Mouse (Mus musculus): ENCODE data around the gene Drd4. TPM values are rescaled to one million over a fixed set of nuclear protein-coding genes. Genes with fewer than 3 reads are reported as not detected.
A peak's percentile ranks its signal among the peaks of the same experiment; 100 is the strongest.

The Drd4 gene
- polyA plus RNA-seq, 1 experiment from 2014 or later = 1.0 TPM

DNA sequence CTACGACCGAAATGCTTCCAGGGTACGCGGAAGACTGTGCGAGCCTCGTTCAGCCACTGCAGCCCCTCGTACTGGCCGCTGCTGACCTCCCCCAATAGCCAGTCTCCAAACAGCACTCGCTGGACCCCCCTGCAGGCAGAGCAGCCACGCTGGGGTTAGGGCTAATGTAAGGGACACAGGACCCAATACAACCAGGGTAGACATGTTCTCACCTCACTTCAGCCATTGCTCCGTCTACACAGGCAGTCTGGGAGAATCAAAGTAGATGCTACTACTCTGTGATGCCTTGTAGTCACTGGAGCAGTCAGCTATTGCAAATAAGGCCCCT lies 26.4 kb upstream of the Drd4 start:
- 33% methylated on average over 11 of the region's 11 CpGs for WGBS
- Histone ChIP-seq H3K27me3 (ENCODE audit: insufficient read depth, low read length) (no peaks in the 10 kb centered on the region), H3K4me2 (peak overlapping the region; percentile 75), H3K9ac (no peak overlapping the region; the same call in 1 of the 2 replicates), H3K36me3 (ENCODE audit: insufficient read depth) (peaks cover 41% of the 10 kb centered on the region), H3K4me3 (ENCODE audit: low read depth, low read length) (peak overlapping the region; percentile 47; the same call in 1 of the 2 replicates), H3K4me1 (ENCODE audit: insufficient read depth) (no peaks in the 10 kb centered on the region), H3K9me3 (ENCODE audit: low read depth, low read length) (no peaks in the 10 kb centered on the region), H3K27ac (ENCODE audit: low read depth) (no peak overlapping the region)
- no peak for DNase-seq
- TF ChIP-seq CTCF (IDR thresholded peaks at IDR 0.05; ENCODE audit: low read depth) = no peak
- ATAC-seq (ENCODE audit: insufficient read depth) = peak; percentile 6; the same call in 1 of the 2 replicates

- peak; percentile 63 for ATAC-seq (ENCODE audit: insufficient read depth)
- WGBS = 9% methylated on average over 25 of the region's 25 CpGs
- peak; percentile 60 for DNase-seq
These were observed 25.9 kb upstream of the Drd4 start, which contains the start of gene Irf7 for GRCm38 (mm10) chr7:141265739-141266561. Irf7 (minus strand) TSS chr7:141266481.

GRCm38 (mm10) chr7:141268466-141269272 lies 23.1 kb upstream of the Drd4 start:
- no peaks in the 10 kb centered on the region for H3K4me1 ChIP-seq (ENCODE audit: insufficient read depth)
- WGBS = 59% methylated on average over 24 of the region's 24 CpGs
- TF ChIP-seq CTCF (IDR thresholded peaks at IDR 0.05; ENCODE audit: low read depth) = no peak
- no peak overlapping the region for H3K27ac ChIP-seq (ENCODE audit: low read depth)
- peaks cover 8% of the 10 kb centered on the region; the same call in 1 of the 2 replicates for H3K36me3 ChIP-seq (ENCODE audit: insufficient read depth)
- no peak for DNase-seq
- H3K4me3 ChIP-seq (ENCODE audit: low read depth, low read length) = no peak overlapping the region
- no peak overlapping the region for H3K9ac ChIP-seq
- no peaks in the 10 kb centered on the region for H3K27me3 ChIP-seq (ENCODE audit: insufficient read depth, low read length)
- H3K9me3 ChIP-seq (ENCODE audit: low read depth, low read length) = no peaks in the 10 kb centered on the region
- peak overlapping the region; percentile 31; the same call in 1 of the 2 replicates for H3K4me2 ChIP-seq
- ATAC-seq (ENCODE audit: insufficient read depth) = no peak

More at GRCm38 (mm10) chr7:141265739-141266561, 25.9 kb upstream of the Drd4 start, which contains the start of gene Irf7:
- Histone ChIP-seq H3K9ac (peak within 1 kb of the TSS; percentile 59), H3K27ac (ENCODE audit: low read depth) (no peak within 1 kb of the TSS), H3K9me3 (ENCODE audit: low read depth, low read length) (no peaks in the 10 kb centered on the region), H3K4me2 (peak within 1 kb of the TSS; percentile 75), H3K4me1 (ENCODE audit: insufficient read depth) (no peaks in the 10 kb centered on the region), H3K4me3 (ENCODE audit: low read depth, low read length) (peak within 1 kb of the TSS; percentile 47), H3K36me3 (ENCODE audit: insufficient read depth) (peaks cover 35% of the 10 kb centered on the region), H3K27me3 (ENCODE audit: insufficient read depth, low read length) (no peaks in the 10 kb centered on the region)
- no peak for TF ChIP-seq CTCF (IDR thresholded peaks at IDR 0.05; ENCODE audit: low read depth)

DNA sequence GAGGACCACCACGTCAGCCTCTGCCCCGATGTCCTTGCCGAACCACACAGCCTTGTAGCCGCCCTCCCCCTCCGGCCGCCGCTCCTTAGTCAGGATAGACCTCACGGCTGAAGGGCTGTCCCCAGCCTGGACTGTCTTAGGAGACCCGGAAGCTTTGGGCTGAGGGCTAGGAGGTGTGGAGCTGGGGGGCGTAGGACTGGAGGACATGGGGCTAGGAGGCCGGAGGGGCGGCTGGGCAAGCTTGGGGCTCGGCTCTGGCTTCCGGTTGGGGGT lies 22.6 kb upstream of the Drd4 start:
- no peak overlapping the region for H3K27ac ChIP-seq (ENCODE audit: low read depth)
- H3K4me1 ChIP-seq (ENCODE audit: insufficient read depth) = no peaks in the 10 kb centered on the region
- no peak for ATAC-seq (ENCODE audit: insufficient read depth)
- H3K9ac ChIP-seq = no peak overlapping the region
- no peak overlapping the region for H3K4me3 ChIP-seq (ENCODE audit: low read depth, low read length)
- peaks cover 3% of the 10 kb centered on the region; the same call in 1 of the 2 replicates for H3K36me3 ChIP-seq (ENCODE audit: insufficient read depth)
- 66% methylated on average over 14 of the region's 14 CpGs for WGBS
- TF ChIP-seq CTCF (IDR thresholded peaks at IDR 0.05; ENCODE audit: low read depth) = no peak
- no peak for DNase-seq
- H3K4me2 ChIP-seq = peak overlapping the region; percentile 31; the same call in 1 of the 2 replicates
- H3K9me3 ChIP-seq (ENCODE audit: low read depth, low read length) = no peaks in the 10 kb centered on the region
- H3K27me3 ChIP-seq (ENCODE audit: insufficient read depth, low read length) = no peaks in the 10 kb centered on the region

GRCm38 (mm10) chr7:141270631-141271030 lies 21.2 kb upstream of the Drd4 start:
- H3K9ac ChIP-seq = no peak overlapping the region
- 83% methylated on average over 3 of the region's 3 CpGs for WGBS
- ATAC-seq (ENCODE audit: insufficient read depth) (no peak), DNase-seq (no peak)
- H3K27ac ChIP-seq (ENCODE audit: low read depth) = no peak overlapping the region
- H3K9me3 ChIP-seq (ENCODE audit: low read depth, low read length) = no peaks in the 10 kb centered on the region
- TF ChIP-seq CTCF (IDR thresholded peaks at IDR 0.05; ENCODE audit: low read depth) = no peak
- no peak overlapping the region for H3K4me2 ChIP-seq
- no peaks in the 10 kb centered on the region for H3K4me1 ChIP-seq (ENCODE audit: insufficient read depth)
- no peak overlapping the region for H3K4me3 ChIP-seq (ENCODE audit: low read depth, low read length)
- no peaks in the 10 kb centered on the region for H3K36me3 ChIP-seq (ENCODE audit: insufficient read depth)
- no peaks in the 10 kb centered on the region for H3K27me3 ChIP-seq (ENCODE audit: insufficient read depth, low read length)

DNA sequence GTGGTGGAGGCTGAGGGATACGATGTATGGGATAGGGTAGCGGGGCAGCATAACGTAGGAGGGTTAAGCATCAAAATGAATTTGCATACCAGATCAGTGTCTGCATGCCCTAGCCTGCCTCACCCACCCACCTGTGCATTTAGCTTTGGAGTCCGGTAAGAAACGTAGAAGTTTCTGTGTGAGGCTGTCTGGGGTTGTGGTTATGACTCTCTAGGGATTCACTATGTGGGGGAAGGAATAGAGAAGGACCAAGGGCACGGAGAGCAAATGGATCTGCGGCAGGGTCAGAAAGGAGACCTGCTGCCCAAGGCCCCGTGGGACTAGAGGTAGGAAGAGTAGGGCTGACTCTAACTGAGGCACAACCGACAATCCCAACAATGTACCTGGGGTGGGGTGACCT lies 16.4 kb upstream of the Drd4 start:
- H3K27ac ChIP-seq (ENCODE audit: low read depth) = no peak overlapping the region
- 78% methylated on average over 9 of the region's 9 CpGs for WGBS
- TF ChIP-seq CTCF (IDR thresholded peaks at IDR 0.05; ENCODE audit: low read depth) = no peak
- H3K4me1 ChIP-seq (ENCODE audit: insufficient read depth) = peaks cover 3% of the 10 kb centered on the region; the same call in 1 of the 2 replicates
- ATAC-seq (ENCODE audit: insufficient read depth) = no peak
- H3K4me2 ChIP-seq = no peak overlapping the region
- 0 out of 2 replicates have a peak, but pooled peaks cover 6% of the 10 kb centered on the region for H3K27me3 ChIP-seq (ENCODE audit: insufficient read depth, low read length)
- no peak for DNase-seq
- no peaks in the 10 kb centered on the region for H3K9me3 ChIP-seq (ENCODE audit: low read depth, low read length)
- H3K9ac ChIP-seq = no peak overlapping the region
- no peak overlapping the region for H3K4me3 ChIP-seq (ENCODE audit: low read depth, low read length)
- no peaks in the 10 kb centered on the region for H3K36me3 ChIP-seq (ENCODE audit: insufficient read depth)

GRCm38 (mm10) chr7:141276546-141276945 lies 15.3 kb upstream of the Drd4 start, which contains the start of gene Cdhr5:
Cdhr5 (minus strand) TSS chr7:141276786.
- TF ChIP-seq CTCF (IDR thresholded peaks at IDR 0.05; ENCODE audit: low read depth) = no peak
- Histone ChIP-seq H3K27ac (ENCODE audit: low read depth) (no peak within 1 kb of the TSS), H3K9me3 (ENCODE audit: low read depth, low read length) (no peaks in the 10 kb centered on the region), H3K36me3 (ENCODE audit: insufficient read depth) (no peaks in the 10 kb centered on the region), H3K27me3 (ENCODE audit: insufficient read depth, low read length) (0 out of 2 replicates have a peak, but pooled peaks cover 6% of the 10 kb centered on the region), H3K4me1 (ENCODE audit: insufficient read depth) (peaks cover 3% of the 10 kb centered on the region; the same call in 1 of the 2 replicates), H3K4me3 (ENCODE audit: low read depth, low read length) (no peak within 1 kb of the TSS), H3K4me2 (no peak within 1 kb of the TSS), H3K9ac (no peak within 1 kb of the TSS)
- ATAC-seq (ENCODE audit: insufficient read depth) (no peak), DNase-seq (no peak)
- 62% methylated on average over 11 of the region's 11 CpGs for WGBS
